Mouse (Mus musculus): Measurements from ENCODE around the gene Adamts20. TPM values are rescaled to one million over a fixed set of nuclear protein-coding genes. Genes with fewer than 3 reads are reported as not detected.
A peak's percentile ranks its signal among the peaks of the same experiment; 100 is the strongest.

Adamts20 gene
- polyA plus RNA-seq, 1 experiment from 2014 or later, result 2.4 TPM

GRCm38 (mm10) chr15:94231246-94231645 lies 234.0 kb downstream of the Adamts20 start:
- Histone ChIP-seq H3K36me3 (no peaks in the 10 kb centered on the region), H3K27me3 (ENCODE audit: insufficient read depth, poor library complexity, severe bottlenecking) (no peaks in the 10 kb centered on the region), H3K9me3 (no peaks in the 10 kb centered on the region), H3K27ac (no peak overlapping the region; the same call in 1 of the 2 replicates), H3K4me1 (peaks cover 12% of the 10 kb centered on the region), H3K4me3 (no peak overlapping the region)
- no peak for DNase-seq (ENCODE audit: low spot score)
- WGBS, result 34% methylated on average over 5 of the region's 5 CpGs

GRCm38 (mm10) chr15:94227388-94227787 lies 237.8 kb downstream of the Adamts20 start:
- 73% methylated on average over 1 of the region's 1 CpGs for WGBS
- no peaks in the 10 kb centered on the region for H3K9me3 ChIP-seq
- DNase-seq (ENCODE audit: low spot score), result no peak

GRCm38 (mm10) chr15:94223101-94223500 lies 242.1 kb downstream of the Adamts20 start:
- H3K27ac ChIP-seq, result peak overlapping the region; percentile 78
- DNase-seq (ENCODE audit: low spot score), result no peak

More at GRCm38 (mm10) chr15:94227388-94227787, 237.8 kb downstream of the Adamts20 start:
- peaks cover 26% of the 10 kb centered on the region for H3K4me1 ChIP-seq
- no peak overlapping the region for H3K27ac ChIP-seq
- H3K36me3 ChIP-seq, result no peaks in the 10 kb centered on the region
- H3K4me3 ChIP-seq, result no peak overlapping the region
- no peaks in the 10 kb centered on the region for H3K27me3 ChIP-seq (ENCODE audit: insufficient read depth, poor library complexity, severe bottlenecking)

GRCm38 (mm10) chr15:94220686-94221085 lies 244.5 kb downstream of the Adamts20 start:
- no peak overlapping the region for H3K4me3 ChIP-seq
- no peaks in the 10 kb centered on the region for H3K27me3 ChIP-seq (ENCODE audit: insufficient read depth, poor library complexity, severe bottlenecking)
- H3K27ac ChIP-seq, result peak overlapping the region; percentile 59; the same call in 1 of the 2 replicates
- no peak for DNase-seq (ENCODE audit: low spot score)
- H3K9me3 ChIP-seq, result no peaks in the 10 kb centered on the region
- H3K4me1 ChIP-seq, result peaks cover 28% of the 10 kb centered on the region
- 58% methylated on average over 8 of the region's 8 CpGs for WGBS
- no peaks in the 10 kb centered on the region for H3K36me3 ChIP-seq

More at GRCm38 (mm10) chr15:94223101-94223500, 242.1 kb downstream of the Adamts20 start:
- Histone ChIP-seq H3K36me3 (no peaks in the 10 kb centered on the region), H3K27me3 (ENCODE audit: insufficient read depth, poor library complexity, severe bottlenecking) (no peaks in the 10 kb centered on the region), H3K4me3 (no peak overlapping the region), H3K9me3 (no peaks in the 10 kb centered on the region), H3K4me1 (peaks cover 28% of the 10 kb centered on the region)
- 14% methylated on average over 8 of the region's 8 CpGs for WGBS

Other genes starting within 250 kb of the Adamts20 start
- gene Pus7l, start 78.1 kb upstream of the Adamts20 start, polyA plus RNA-seq (2016; fragmentation: Nextera tagmentation; extraction: Ambion mirVana), result 7.5 and 8.9 TPM in 2 replicates
- 3.9 and 4.4 TPM in 2 replicates for gene Irak4, start 78.2 kb upstream of the Adamts20 start, polyA plus RNA-seq (2016; fragmentation: Nextera tagmentation; extraction: Ambion mirVana)
- gene Twf1, start 124.5 kb upstream of the Adamts20 start, polyA plus RNA-seq (2016; fragmentation: Nextera tagmentation; extraction: Ambion mirVana), result 57.1 and 61.5 TPM in 2 replicates
- 0.73 and 1.8 TPM in 2 replicates for gene Tmem117, start 163.8 kb upstream of the Adamts20 start, polyA plus RNA-seq (2016; fragmentation: Nextera tagmentation; extraction: Ambion mirVana)